Mouse (Mus musculus) retina, adult 2 months (tissue): ENCODE data around the gene Tmem132c.
A peak's percentile ranks its signal among the peaks of the same experiment; 100 is the strongest.

Experiments used
- DNase-seq: peaks from one replicate; pipeline ENCODE4 v3.0.0-alpha.2; 2012; ENCODE audit warnings: low read depth, low spot score

The Tmem132c gene

GRCm38 (mm10) chr5:127241136-127241924, at the start of gene Tmem132c:
TSS of gene Tmem132c (plus strand) at chr5:127241808.
- no peak for DNase-seq

DNA sequence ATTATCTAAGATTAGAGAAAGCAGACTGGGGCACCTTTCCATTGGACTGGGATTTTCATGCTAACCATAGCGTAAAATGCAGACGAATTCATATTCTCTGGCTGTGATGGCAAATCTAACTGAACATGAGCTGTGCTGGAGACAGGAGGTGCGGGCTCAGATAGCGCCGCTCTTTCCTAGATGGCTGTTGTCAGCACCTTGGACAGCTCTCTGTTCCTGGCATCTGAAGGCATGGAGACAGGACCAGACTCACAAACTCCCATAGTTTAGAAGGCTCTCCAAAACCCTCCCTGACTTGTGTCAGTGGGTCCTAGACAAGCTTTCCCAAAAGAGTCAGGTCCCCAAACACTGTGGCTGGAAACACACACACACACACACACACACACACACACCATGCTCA, 49.7 kb upstream of the Tmem132c start:
- no peak for DNase-seq

- DNase-seq: no peak
Measured at GRCm38 (mm10) chr5:127198850-127199249, 42.8 kb upstream of the Tmem132c start.

GRCm38 (mm10) chr5:127204881-127205280, 36.7 kb upstream of the Tmem132c start:
- no peak for DNase-seq

GRCm38 (mm10) chr5:127216389-127216788, 25.2 kb upstream of the Tmem132c start:
- DNase-seq: no peak

- DNase-seq: no peak
Measured at GRCm38 (mm10) chr5:127217725-127218124, 23.9 kb upstream of the Tmem132c start.

GRCm38 (mm10) chr5:127227929-127228595, 13.5 kb upstream of the Tmem132c start:
- DNase-seq: no peak

GRCm38 (mm10) chr5:127234715-127235114, 6.9 kb upstream of the Tmem132c start:
- no peak for DNase-seq

GRCm38 (mm10) chr5:127235203-127235602, 6.4 kb upstream of the Tmem132c start:
- DNase-seq: peak; percentile 33

DNA sequence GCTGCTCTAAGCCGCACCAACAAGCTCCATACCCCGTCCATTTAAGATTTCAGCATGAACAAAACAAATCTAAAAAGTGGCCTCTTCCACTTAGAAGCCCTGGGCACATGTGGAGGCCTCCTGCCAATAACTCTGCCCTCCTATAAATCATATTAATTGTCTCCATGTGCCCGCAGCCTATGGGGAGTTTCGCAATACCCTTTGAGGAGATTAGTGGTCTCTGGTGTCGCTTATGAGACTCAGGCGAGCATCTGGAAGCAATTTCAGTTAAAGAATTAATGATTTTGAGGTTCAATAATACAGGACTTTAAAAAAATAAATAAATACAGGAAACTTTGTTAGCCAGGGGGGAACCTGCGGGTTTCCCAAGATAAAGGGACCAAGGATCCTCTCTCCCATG, 1.9 kb upstream of the Tmem132c start:
- no peak for DNase-seq

DNA sequence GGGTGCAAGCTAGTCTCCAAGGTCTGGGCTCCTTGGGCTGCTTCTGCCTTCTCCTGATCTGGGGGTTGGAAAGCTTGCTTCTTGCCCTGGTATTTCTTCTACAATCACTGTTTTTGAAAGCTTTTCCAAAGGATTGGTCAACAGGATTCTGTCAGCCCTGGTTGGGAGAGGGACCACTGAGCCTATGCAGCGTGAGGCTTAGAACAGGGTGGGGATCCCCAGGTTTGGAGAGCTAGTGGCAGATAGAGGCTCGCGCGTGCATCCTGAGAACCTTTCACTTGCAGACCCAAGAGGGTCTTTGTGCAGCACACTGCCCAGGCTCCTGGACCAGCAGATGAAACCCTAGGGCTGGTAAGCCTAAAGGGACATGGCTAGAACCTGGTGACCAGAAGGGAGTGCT, 962 bp upstream of the Tmem132c start:
- no peak for DNase-seq

DNA sequence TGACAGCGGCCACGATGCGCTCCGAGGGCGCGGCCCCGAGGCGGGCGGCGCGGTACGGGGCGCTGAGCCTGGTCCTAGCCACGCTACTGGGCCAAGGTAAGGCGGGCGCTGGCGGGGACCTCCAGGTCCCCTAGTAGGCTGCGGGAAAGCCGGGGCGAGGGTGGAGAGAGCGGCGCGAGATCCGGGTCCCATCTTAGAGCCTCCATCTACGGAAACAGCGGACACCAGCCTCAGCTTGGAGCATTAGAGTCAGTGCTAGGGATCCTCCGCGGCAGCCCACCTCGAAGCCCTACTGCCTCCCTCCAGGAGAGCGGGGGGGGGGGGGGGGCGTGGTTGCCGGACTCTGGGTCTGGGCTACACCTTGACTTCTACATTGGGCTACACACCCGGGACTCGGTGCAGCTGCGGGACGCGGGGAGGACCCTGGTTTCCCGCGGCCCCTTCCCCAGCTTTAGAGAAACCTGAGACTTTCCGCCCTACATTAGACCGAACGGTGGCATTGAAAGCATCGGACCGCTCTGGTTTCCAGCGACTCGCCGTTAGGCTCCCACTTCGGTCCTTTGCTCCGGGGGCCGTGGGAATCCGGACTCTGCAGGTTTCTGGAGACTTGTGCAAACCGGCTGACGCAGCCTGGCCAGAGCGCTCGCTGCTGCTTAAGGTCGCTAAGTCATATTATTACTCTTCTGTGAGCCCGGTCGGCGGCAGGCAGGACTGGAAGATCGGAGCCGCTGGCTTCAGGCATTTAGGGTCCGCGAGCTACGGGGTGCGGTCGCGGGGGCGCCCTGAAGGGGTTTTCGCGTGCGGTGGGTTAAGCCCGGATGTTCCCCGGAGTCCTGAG, 536 bp downstream of the Tmem132c start:
- no peak for DNase-seq

DNA sequence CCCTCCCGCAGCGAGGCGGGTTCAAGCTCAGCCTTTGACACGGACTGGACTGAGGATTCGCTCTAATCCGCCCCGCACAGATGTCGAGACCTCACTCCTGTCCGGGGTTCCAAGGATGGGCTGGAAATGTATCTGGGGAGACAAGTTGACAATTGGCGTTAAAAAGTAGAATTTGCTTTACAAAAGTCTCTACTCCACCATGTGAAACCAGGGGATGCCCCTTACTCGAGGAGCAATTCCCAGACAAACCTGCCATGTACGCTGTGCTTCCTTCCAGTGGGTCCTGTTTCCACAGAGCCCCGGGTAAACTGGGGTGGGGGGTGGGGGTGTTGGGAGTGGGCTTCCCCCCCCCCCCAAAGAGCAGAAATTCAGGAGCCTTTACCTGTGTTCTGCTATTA, 1.2 kb downstream of the Tmem132c start:
- no peak for DNase-seq

GRCm38 (mm10) chr5:127243209-127243608, 1.6 kb downstream of the Tmem132c start:
- no peak for DNase-seq

DNA sequence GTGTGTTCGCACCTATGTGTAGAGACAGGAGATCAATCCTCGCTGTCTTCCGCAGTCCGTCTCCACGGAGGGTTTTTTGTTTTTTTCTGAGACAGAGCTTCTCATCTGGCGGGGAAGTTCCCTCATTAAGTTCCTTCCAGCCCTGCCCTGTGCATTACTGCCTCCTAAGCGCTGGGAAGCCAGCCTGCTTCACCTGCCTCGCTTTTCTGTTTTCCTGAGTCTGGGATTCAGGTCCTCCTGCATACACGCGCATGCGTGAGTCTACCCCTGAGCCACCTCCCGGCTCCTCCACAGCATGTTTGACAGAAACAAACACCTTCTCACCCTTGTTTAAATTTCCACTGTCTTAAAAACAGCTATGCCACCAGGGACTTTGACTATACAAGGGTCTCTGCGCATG, 2.0 kb downstream of the Tmem132c start:
- no peak for DNase-seq

GRCm38 (mm10) chr5:127253263-127253662, 11.7 kb downstream of the Tmem132c start:
- no peak for DNase-seq

DNA sequence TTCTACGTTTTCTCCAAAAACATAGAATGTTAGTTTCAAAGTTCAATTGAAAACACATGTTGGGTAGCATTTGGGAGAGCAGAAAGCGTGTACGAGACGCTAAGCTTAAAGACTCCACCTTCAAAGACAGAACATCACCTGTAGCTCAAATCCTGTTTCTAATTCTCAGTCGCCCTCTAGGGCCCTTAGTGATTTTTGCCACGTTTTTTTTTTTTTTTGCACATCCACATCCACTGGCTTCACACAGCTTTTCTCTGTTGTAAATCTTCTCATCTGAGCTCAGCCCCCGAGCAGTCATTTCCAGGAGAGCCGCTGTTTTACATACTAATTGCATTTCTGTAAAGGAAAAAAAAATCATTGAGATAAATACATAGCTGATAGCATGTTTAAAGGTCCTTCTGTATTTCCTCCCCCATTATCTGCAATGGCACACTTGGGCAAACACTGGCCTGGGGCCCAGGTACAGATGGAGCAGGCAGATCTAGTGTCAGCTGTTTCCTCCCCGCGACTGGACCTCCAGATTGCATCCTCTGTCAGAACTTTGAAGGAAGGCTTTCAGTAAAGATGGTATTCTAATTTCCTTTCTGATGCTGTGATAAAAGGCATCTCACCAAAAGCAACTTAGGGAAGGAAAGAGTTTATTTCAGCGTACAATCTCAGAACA, 15.5 kb downstream of the Tmem132c start:
- DNase-seq: no peak

GRCm38 (mm10) chr5:127262136-127262535, 20.5 kb downstream of the Tmem132c start:
- no peak for DNase-seq

DNA sequence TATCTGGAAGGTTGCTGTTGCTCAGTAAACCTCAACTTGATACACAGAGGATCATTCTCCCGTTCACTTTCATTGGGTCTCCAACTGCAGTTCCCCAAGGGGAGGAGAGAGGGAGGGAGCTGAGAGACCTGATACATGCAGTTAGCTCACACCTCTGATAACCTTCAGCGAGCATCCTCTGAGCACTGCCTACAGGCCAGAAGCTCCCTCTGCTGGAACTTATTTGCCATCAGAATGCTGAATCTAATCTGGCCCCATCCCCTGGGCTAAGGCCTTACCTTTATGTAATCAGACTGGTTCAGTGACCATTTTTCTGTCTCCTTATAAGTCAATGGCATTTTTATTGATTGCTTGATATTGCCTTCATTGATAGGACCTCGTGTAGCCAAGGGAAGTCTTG, 29.5 kb downstream of the Tmem132c start:
- DNase-seq: no peak

DNA sequence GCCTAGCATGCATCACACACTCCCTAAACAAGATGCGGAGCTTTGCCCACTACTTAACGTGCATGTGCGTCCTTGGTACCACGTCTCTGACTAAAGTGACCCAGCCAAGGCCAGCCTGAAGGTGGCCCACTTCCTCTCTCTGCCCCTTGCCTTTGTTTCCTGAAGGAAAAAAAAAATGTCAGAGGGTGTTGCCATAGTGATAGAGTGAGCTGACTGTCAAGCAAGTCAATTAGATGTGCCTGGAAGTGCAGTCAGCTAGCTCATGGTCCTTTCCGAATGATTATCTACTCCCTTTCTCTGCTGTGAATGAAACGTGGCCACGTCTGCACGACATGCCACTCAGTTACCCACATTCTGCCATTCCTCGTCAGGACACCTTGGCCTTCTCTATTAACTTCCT, 37.9 kb downstream of the Tmem132c start:
- DNase-seq: no peak

GRCm38 (mm10) chr5:127281186-127281585, 39.6 kb downstream of the Tmem132c start:
- no peak for DNase-seq
